Mouse (Mus musculus) embryonic fibroblast, embryonic 13.5 days (primary cell): Measurements from ENCODE around the gene Adamts17. TPM values are rescaled to one million over a fixed set of nuclear protein-coding genes. Genes with fewer than 3 reads are reported as not detected.

Experiments used
- H3K27ac ChIP-seq: 2 replicates; pipeline ENCODE4 v1.5.1; 2012; ENCODE audit warnings: low read length, control low read depth, inconsistent platforms; ENCODE audit not compliant: insufficient read depth
- H3K4me1 ChIP-seq: 2 replicates; pipeline ENCODE4 v1.6.1; 2011; ENCODE audit warnings: low read length; ENCODE audit not compliant: control insufficient read depth, insufficient read depth
- H3K4me3 ChIP-seq: 2 replicates; pipeline ENCODE4 v1.5.1; 2011; ENCODE audit warnings: mild to moderate bottlenecking, control low read depth, low read length; ENCODE audit not compliant: insufficient read depth
- CTCF ChIP-seq: IDR thresholded peaks from 2 replicates; pipeline ENCODE4 v1.5.1; 2011; ENCODE audit warnings: mild to moderate bottlenecking, control low read depth, low read length, moderate library complexity, borderline replicate concordance; ENCODE audit not compliant: insufficient read depth
- POLR2A ChIP-seq: IDR thresholded peaks from 2 replicates; pipeline ENCODE4 v1.6.1; 2011; ENCODE audit warnings: low read depth, mild to moderate bottlenecking, control low read depth, low read length, moderate library complexity
- polyA plus RNA-seq: library from polyadenylated mRNA; stranded (reverse); fragments of >200 nt; gene quantifications from 2 replicates; pipeline ENCODE4 v1.2.4, GENCODE M21; 2011; ENCODE audit warnings: low read depth; ENCODE audit not compliant: missing spikeins, insufficient read length

Adamts17 gene
- 0.77 and 1.3 TPM in 2 replicates for polyA plus RNA-seq

DNA sequence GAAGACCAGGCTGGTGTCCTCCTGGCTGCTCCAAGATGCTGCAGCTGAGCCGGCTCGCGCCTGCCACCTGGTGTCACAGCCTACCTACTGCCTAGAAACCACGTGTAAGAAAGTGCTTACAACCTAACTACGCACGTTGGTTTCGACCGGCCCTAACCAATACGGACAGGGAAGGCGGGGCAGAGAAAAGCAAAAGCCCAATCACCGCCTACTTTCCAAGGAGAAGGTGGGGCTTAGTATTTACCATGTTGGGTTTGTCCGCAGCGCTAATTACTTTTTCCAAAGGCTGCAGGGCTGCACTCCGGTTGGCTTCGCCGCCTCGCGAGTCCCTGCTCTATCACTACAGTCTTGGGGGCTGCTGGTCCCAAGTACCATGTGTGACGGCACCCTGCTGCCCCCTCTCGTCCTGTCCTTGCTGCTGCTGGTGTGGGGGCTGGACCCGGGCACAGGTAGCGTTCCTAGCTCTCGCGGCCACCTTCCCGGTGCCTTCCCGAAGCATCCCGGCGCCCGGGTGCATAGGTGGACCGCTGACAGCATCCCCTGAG is at the start of gene Adamts17:
Adamts17 (plus strand) TSS at position 273 of the 545 bp plus-strand sequence.
- no peaks in the 10 kb centered on the region; the same call in 1 of the 2 replicates for H3K4me1 ChIP-seq
- TF ChIP-seq POLR2A (no peak), CTCF (peak; percentile 96)
- H3K4me3 ChIP-seq: peak within 1 kb of the TSS; percentile 40
- H3K27ac ChIP-seq: no peak within 1 kb of the TSS

DNA sequence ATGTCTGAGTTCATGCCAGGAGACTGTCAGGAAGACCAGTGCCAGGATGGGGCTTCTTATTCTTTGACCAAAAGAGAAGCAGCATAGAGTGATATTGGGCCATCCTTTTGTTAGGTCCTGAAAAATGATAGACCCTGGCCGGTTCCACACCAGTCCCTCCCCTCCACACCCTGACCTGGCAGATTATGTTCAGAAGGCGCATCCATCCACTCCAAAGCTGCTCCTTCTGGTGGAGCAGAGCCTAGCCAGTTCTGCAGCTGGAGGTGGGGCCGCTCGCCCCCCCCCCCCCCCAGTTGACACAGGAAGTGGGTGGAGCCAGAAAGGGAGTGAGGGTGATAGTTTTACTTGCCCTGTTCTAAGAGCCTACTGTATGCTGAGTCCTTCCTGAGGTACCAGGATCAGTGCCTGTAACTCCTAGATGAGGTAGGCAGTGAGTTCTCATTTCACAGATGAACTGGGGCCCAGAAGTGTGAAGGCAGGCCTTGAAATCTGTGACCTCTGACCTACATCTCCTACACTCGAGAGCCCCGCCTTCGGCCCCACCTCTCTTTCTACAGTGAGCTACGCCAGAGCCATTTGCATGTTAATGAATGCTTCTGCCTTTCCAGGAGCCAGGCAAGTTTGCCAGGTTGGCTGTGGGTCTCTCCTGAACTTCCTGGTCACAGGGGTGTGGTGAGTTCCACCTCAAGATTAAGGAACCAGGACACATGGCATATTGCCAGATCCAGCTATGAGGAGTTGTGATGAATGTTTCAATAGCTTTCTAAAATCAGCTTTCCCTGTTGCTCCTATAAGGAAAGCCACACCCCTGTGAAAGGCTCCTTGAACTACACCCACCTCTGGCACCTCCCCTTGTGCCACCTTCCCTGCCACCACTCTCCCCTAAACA is 49.4 kb upstream of the Adamts17 start:
- H3K27ac ChIP-seq: no peak overlapping the region
- H3K4me3 ChIP-seq: no peak overlapping the region
- TF ChIP-seq POLR2A: no peak
- no peak for TF ChIP-seq CTCF
- H3K4me1 ChIP-seq: no peaks in the 10 kb centered on the region; the same call in 1 of the 2 replicates

DNA sequence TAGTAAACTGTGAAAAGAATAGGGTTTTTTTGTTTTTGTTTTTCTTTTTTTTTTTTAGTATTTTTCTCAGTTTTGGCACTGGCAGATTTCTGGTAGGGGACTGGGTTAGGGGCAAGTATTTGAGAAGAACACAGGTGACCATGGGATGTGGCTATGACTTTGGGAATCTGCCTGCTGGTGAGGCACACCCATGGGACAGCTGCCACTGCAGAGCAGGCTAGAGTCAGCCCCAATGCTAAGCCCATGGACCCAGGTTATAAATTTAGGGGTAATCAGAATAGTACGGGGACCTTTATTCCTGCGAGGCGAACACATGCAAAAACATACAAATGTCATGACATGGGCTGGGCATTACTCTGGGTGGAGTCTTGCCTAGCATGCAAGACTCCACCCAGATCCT is 48.5 kb upstream of the Adamts17 start:
- Histone ChIP-seq H3K27ac (no peak overlapping the region), H3K4me3 (no peak overlapping the region), H3K4me1 (no peaks in the 10 kb centered on the region; the same call in 1 of the 2 replicates)
- TF ChIP-seq POLR2A (no peak), CTCF (no peak)

DNA sequence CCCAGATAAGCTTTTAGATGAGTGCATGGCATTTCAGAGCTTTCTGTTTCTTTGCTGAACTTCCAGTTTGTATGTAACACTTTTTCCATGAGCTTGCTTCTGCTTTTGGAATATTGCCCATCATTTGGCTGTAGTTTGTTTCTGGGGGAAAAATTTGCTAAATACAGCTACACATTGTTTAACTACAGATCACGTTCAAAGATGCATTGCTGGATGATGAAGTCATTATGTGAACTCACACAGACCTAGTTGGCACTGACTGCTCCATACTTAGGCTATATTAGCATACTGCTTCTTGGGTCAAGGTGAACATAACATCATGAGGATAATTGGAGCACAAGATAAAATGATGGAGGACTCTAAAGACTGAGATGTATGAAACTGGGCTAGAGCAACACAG is 42.6 kb upstream of the Adamts17 start:
- Histone ChIP-seq H3K4me3 (no peak overlapping the region), H3K27ac (no peak overlapping the region; the same call in 1 of the 2 replicates), H3K4me1 (peaks cover 6% of the 10 kb centered on the region)
- no peak for TF ChIP-seq POLR2A
- no peak for TF ChIP-seq CTCF

DNA sequence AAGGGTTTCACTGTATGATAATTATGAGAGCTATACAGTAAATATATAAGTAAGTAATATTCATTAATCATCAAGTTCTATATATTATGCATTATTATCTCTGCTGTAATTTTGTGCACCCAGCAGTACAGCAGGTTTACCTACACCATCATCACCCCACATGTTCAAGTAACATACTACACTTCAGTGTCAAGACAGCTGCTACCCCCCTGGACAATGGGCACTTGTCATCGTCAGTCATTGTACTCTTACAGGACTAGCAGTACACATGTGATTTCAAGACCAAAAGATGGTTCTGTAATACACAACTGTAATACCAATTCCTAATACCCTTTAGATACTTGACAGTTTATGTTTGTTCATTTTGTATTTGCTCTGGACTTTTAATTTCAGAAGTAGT is 42.2 kb upstream of the Adamts17 start:
- peaks cover 6% of the 10 kb centered on the region for H3K4me1 ChIP-seq
- TF ChIP-seq CTCF (no peak), POLR2A (no peak)
- no peak overlapping the region for H3K27ac ChIP-seq
- no peak overlapping the region for H3K4me3 ChIP-seq

DNA sequence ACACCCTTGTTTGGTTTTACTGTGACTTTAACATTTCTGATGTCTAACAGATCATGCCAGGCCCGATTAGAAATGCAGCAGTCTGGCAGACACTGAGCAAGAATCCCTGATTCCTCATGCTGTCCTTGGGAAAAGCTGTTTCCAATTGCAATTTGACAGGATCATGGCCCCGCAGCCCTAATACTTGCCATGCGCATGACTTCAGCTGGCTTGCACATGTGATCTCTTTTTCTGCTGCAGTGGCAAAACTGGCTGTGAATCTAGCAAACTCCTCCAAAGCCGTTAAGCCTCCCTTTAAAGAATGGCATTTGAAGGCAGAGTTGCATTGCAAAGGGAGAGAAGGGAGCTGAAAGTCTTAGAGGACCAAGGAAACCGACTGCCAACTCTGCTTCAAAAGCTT is 40.7 kb upstream of the Adamts17 start:
- peaks cover 6% of the 10 kb centered on the region for H3K4me1 ChIP-seq
- no peak for TF ChIP-seq POLR2A
- TF ChIP-seq CTCF: no peak
- no peak overlapping the region for H3K4me3 ChIP-seq
- no peak overlapping the region for H3K27ac ChIP-seq

DNA sequence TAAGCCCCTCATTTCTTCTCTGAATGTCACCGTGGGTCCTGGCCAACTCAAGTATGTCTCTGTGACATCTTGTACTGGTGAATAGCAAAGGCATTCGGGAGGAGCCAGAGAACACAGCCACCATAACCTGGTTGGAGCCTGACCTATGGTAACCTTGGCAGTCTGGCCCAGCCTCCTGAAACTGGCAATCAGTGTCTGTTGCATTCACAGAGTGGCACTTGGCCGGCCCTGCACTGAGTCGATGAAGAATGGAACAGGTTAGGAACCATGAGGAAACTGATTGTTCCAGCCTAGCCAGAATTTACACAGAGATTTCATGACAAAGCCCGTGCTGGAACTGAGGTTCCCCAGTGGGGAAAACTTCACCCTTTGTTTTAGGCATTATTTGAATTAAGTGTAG is 38.8 kb upstream of the Adamts17 start:
- Histone ChIP-seq H3K27ac (no peak overlapping the region), H3K4me1 (peaks cover 6% of the 10 kb centered on the region), H3K4me3 (no peak overlapping the region)
- no peak for TF ChIP-seq CTCF
- no peak for TF ChIP-seq POLR2A

DNA sequence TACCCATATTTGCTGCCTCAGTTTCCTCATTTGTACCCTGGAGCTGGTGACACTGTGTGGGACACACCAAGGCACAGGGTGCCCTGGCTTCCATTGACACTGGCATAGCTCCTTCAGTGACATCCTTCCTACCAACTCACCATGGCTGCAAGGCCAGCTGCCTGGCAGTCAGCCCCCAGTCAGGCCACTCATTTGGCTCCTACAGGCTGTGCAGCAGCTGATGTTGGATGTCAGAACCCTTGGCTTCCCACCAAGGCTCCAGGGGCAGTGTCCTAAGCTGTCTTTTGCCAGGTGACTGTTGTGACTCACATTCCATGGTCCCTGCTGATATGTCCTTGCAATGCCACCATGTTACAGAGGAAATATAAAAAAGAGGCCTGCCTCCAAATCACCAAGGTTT is 37.8 kb upstream of the Adamts17 start:
- Histone ChIP-seq H3K4me3 (no peak overlapping the region), H3K4me1 (peaks cover 3% of the 10 kb centered on the region), H3K27ac (no peak overlapping the region)
- TF ChIP-seq POLR2A (no peak), CTCF (no peak)

DNA sequence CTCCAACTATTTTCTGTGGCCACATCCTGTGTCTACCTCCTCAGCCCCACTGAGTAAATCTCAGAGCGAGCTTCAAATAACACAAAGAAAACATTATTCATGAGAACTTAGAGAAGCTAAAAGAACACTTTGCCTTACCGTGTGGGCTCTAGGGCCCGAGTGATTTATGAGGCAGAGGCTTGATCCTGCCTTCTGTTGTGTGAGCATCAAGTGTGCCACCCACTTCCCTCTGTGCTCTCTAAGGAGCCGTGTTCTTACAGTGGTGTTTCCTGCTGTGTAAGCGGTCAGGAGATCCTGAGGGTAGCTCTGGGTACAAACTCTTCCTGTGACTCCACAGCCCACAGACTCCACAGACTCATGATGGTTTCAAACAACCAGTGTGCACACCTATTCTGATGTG is 35.7 kb upstream of the Adamts17 start:
- H3K4me1 ChIP-seq: no peaks in the 10 kb centered on the region
- H3K4me3 ChIP-seq: no peak overlapping the region
- TF ChIP-seq CTCF (no peak), POLR2A (no peak)
- H3K27ac ChIP-seq: no peak overlapping the region

DNA sequence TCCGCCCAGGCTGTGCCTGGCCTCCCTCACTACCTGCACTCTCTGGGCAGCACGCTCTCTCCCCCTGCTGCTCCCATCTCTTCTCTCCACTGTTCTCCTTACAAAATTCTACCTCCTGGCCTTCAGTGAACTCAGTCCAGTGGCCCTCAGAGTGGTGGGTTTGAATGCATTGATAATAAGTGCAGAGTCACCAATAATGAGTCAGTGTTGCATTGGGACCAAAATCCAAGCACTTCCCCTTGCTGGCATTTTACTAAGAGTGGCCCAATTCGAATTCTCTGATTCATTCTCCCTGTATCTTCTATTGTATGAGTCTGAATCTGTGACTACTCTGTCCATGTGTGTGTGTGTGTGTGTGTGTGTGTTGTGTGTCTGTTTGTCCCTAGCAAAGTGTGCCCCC is 32.7 kb upstream of the Adamts17 start:
- TF ChIP-seq CTCF (no peak), POLR2A (no peak)
- no peaks in the 10 kb centered on the region for H3K4me1 ChIP-seq
- no peak overlapping the region for H3K27ac ChIP-seq
- no peak overlapping the region for H3K4me3 ChIP-seq
